Mouse (Mus musculus) hindbrain, embryonic 14.5 days (tissue): ENCODE measurements around the gene Gsdma2. TPM values are rescaled to one million over a fixed set of nuclear protein-coding genes. Genes with fewer than 3 reads are reported as not detected.

ENCODE experiments used
- ATAC-seq: fragments of 200-750 bp; cut with Nextera tagmentation; 2 replicates; pipeline ENCODE4 v1.8.0; 2017; ENCODE audit warnings: moderate number of reproducible peaks, mild to moderate bottlenecking, moderate TSS enrichment, moderate library complexity; ENCODE audit not compliant: low FRiP score
- DNase-seq: peaks from one replicate; pipeline ENCODE4 v3.0.0-alpha.2; 2015; ENCODE audit warnings: low spot score
- H3K27ac ChIP-seq: fragments of 300-500 bp; sonication (generic); 2 replicates; pipeline ENCODE4 v1.5.1; 2014; ENCODE audit warnings: mild to moderate bottlenecking, moderate library complexity
- H3K27me3 ChIP-seq: fragments of 300-500 bp; sonication (generic); 2 replicates; pipeline ENCODE4 v1.6.1; 2014; ENCODE audit warnings: mild to moderate bottlenecking, low read length, mixed read lengths; ENCODE audit not compliant: control insufficient read depth, insufficient read depth
- H3K36me3 ChIP-seq: fragments of 300-500 bp; sonication (generic); replicated peaks from 2 replicates; pipeline ENCODE4 v1.6.1; 2014; ENCODE audit not compliant: control insufficient read depth, insufficient read depth
- H3K4me1 ChIP-seq: fragments of 300-500 bp; sonication (generic); replicated peaks from 2 replicates; pipeline ENCODE4 v1.6.1; 2014; ENCODE audit warnings: antibody characterized with exemption, low read length, mixed read lengths; ENCODE audit not compliant: control insufficient read depth, insufficient read depth
- H3K4me2 ChIP-seq: fragments of 300-500 bp; sonication (generic); replicated peaks from 2 replicates; pipeline ENCODE4 v1.6.1; 2014; ENCODE audit warnings: mild to moderate bottlenecking, moderate library complexity
- H3K4me3 ChIP-seq: fragments of 300-500 bp; sonication (generic); replicated peaks from 2 replicates; pipeline ENCODE4 v1.5.1; 2014; ENCODE audit warnings: mild to moderate bottlenecking, low read length
- H3K9ac ChIP-seq: fragments of 300-500 bp; sonication (generic); 2 replicates; pipeline ENCODE4 v1.6.1; 2014
- H3K9me3 ChIP-seq: fragments of 300-500 bp; sonication (generic); 2 replicates; pipeline ENCODE4 v1.6.1; 2016; ENCODE audit warnings: low read length; ENCODE audit not compliant: control insufficient read depth
- WGBS: fragments of 180-500 bp; shearing (Covaris S2); extraction: QIAGEN DNeasy Blood & Tissue Kit; methylation state at CpG from one replicate; pipeline ENCODE4 v1.1.7; 2014; 5-methylcytosine and 5-hydroxymethylcytosine counted together
- polyA plus RNA-seq: library from polyadenylated mRNA; unstranded; fragments of >200 nt; fragmentation: Nextera tagmentation; extraction: Ambion mirVana; gene quantifications from 2 replicates; pipeline ENCODE4 v1.2.1, GENCODE M21; 2014

The Gsdma2 gene
- polyA plus RNA-seq, 1 experiment from 2014 or later = not detected

DNA sequence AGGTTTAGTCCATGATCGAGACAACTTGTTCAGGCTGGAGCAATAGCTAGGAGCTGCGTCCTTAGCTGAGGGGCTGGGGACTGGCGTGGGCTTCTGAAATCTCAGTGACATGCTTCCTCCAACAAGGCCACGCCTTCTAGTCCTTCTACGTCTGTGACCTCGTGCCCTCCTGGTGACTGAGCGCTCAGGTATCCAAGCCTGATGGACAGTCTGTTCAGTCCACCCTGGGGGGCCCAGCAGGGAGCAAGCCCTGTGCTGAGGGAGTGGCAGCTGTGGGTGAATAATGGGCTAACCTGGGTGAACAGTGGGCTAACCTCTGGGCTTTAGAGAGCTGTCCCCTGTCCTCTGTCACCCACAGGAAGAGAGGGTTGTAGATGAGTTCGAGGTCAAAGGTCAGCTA is 41.5 kb downstream of the Gsdma2 start:
- no peaks in the 10 kb centered on the region for H3K9me3 ChIP-seq
- no peak overlapping the region for H3K27ac ChIP-seq
- peaks cover 75% of the 10 kb centered on the region for H3K36me3 ChIP-seq
- no peak overlapping the region for H3K4me2 ChIP-seq
- H3K4me3 ChIP-seq = no peak overlapping the region
- H3K9ac ChIP-seq = no peak overlapping the region
- DNase-seq (no peak), ATAC-seq (no peak)
- H3K4me1 ChIP-seq = peaks cover 10% of the 10 kb centered on the region; the same call in 1 of the 2 replicates
- no peaks in the 10 kb centered on the region for H3K27me3 ChIP-seq
- 87% methylated on average over 8 of the region's 8 CpGs for WGBS

DNA sequence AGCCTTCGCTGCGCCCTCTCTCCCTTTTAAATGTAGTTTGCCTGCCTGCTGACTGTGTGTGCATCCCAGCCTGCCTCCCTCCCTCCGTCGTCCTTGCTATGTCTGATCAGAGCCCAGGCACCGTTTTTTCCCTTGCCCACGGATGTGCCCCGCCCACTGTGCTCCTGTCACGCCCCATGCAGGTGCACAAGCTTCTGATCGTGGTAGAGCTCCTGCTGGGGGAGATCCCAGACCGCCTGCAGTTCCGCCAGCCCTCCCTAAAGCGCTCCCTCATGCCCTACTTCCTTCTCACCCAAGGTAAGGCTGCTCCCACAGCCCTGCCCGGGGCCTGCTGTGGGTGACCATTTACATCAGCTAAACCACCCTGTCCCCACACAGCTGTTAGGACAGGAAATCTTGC is 46.6 kb downstream of the Gsdma2 start:
- Histone ChIP-seq H3K9ac (no peak overlapping the region), H3K4me1 (no peaks in the 10 kb centered on the region), H3K9me3 (no peaks in the 10 kb centered on the region), H3K27me3 (no peaks in the 10 kb centered on the region), H3K4me2 (no peak overlapping the region), H3K27ac (no peak overlapping the region), H3K36me3 (peaks cover 83% of the 10 kb centered on the region), H3K4me3 (no peak overlapping the region)
- ATAC-seq (no peak), DNase-seq (no peak)
- 79% methylated on average over 13 of the region's 13 CpGs for WGBS

DNA sequence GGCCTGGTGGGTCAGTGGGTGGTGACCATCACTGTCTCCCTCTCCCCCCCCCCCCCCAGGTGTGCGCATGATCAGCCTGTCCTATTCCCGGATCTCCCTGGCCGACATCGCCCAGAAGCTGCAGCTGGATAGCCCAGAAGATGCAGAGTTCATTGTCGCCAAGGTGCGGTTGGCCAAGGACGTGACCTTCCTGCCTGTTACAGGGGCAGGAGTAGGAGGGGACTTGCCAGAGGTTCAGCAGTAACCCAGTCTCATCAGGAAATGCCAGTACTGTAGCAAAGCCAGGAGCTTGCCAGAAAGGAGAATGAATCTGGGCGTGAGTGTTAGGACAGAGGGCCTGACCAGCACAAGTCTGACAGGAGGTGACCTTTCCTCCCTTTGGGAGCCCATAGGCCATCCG is 47.2 kb downstream of the Gsdma2 start:
- no peaks in the 10 kb centered on the region for H3K4me1 ChIP-seq
- no peak overlapping the region for H3K4me3 ChIP-seq
- H3K9me3 ChIP-seq = no peaks in the 10 kb centered on the region
- H3K9ac ChIP-seq = no peak overlapping the region
- no peak overlapping the region for H3K27ac ChIP-seq
- no peak overlapping the region for H3K4me2 ChIP-seq
- WGBS = 89% methylated on average over 9 of the region's 9 CpGs
- peaks cover 80% of the 10 kb centered on the region for H3K36me3 ChIP-seq
- H3K27me3 ChIP-seq = no peaks in the 10 kb centered on the region
- ATAC-seq (no peak), DNase-seq (no peak)

DNA sequence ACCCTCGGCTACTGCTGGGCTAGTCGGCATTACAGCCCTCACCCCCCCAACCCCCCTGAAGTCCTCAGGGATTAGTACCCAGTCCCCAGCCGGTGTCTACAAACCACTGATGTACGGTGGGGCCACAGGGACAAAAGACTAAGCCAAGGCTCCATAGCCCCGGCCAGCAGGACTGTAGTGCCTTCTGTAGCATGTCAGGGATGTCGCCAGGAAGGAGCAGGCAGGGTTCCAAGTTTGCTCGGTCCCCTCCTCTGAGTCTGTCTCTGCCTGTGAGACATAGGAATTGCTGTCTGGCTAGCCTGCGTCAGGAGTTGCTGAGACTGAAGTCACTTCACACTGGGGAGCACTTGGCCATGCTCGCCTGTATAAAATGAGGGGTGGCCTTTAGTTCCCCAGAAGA is 47.7 kb downstream of the Gsdma2 start:
- ATAC-seq = no peak
- WGBS = 82% methylated on average over 9 of the region's 9 CpGs

DNA sequence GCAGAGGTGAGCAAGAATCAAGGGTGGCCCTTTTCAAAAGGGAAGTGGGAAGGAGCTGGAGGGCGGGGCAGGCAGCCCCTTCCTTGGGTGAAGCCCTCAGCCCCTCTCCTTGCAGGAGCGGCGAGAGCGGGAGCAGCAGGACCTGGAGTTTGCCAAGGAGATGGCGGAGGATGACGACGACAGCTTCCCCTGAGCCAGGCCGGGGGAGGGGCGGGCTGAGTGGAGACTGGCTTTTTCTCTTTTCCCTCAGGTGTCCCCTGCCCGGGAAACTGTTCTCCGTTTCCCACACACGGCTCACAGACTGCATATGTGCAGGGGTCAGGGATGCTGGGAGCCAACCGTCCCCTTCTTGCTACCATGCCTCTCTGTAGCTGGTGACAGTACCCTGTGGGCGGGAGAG is 48.8 kb downstream of the Gsdma2 start:
- no peak for ATAC-seq
- H3K4me1 ChIP-seq = no peaks in the 10 kb centered on the region
- no peak for DNase-seq
- H3K4me3 ChIP-seq = no peak overlapping the region
- peaks cover 66% of the 10 kb centered on the region for H3K36me3 ChIP-seq
- WGBS = 73% methylated on average over 12 of the region's 14 CpGs
- H3K9me3 ChIP-seq = no peaks in the 10 kb centered on the region
- no peak overlapping the region for H3K27ac ChIP-seq
- H3K27me3 ChIP-seq = no peaks in the 10 kb centered on the region
- H3K9ac ChIP-seq = no peak overlapping the region
- no peak overlapping the region for H3K4me2 ChIP-seq

More for the DNA sequence above, 47.7 kb downstream of the Gsdma2 start:
- Histone ChIP-seq H3K9me3 (no peaks in the 10 kb centered on the region), H3K4me2 (no peak overlapping the region), H3K27ac (no peak overlapping the region), H3K27me3 (no peaks in the 10 kb centered on the region), H3K36me3 (peaks cover 77% of the 10 kb centered on the region), H3K4me1 (no peaks in the 10 kb centered on the region), H3K4me3 (no peak overlapping the region), H3K9ac (no peak overlapping the region)
- no peak for DNase-seq

DNA sequence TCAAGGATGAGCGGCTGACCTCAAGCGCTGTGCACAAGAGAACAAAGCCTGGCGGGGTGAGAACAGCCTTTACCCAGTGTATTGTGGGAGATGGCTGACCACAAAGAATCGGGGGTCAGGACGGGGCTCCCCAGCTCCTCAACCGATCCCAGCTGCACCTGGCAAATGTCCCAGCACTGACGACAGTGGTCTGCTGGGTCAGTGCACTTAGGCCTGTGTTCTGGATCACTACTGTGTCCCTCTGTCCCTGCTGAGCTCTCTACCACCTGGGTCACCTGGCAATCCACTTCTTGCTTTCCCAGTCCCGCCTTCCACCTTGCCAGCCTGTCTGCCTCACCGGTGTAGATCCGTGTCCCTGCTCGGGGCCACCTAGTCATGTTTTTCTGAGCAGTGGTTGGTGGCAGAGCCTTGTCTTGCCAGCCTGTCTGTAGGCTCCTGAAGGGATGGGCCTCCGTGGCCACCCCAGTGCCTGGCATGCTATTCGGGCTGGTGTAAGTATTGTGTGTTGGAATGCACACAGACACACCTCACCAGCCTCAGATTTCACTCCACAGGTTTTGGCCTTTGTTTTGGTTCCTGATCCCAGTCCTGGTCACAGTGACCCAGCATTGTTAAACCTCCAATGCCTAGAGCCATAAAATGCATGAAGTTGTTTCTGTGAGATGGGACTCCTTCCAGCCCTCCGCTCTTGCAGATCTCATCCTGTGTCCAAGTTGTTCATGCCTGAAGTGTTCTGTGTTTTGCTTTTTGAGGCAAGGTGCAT is 50.1 kb downstream of the Gsdma2 start:
- H3K4me3 ChIP-seq = no peak overlapping the region
- H3K4me2 ChIP-seq = no peak overlapping the region
- no peaks in the 10 kb centered on the region for H3K27me3 ChIP-seq
- no peak for DNase-seq
- WGBS = 87% methylated on average over 14 of the region's 14 CpGs
- H3K9ac ChIP-seq = no peak overlapping the region
- no peaks in the 10 kb centered on the region for H3K9me3 ChIP-seq
- H3K36me3 ChIP-seq = peaks cover 54% of the 10 kb centered on the region
- H3K27ac ChIP-seq = no peak overlapping the region
- ATAC-seq = no peak
- no peaks in the 10 kb centered on the region for H3K4me1 ChIP-seq

DNA sequence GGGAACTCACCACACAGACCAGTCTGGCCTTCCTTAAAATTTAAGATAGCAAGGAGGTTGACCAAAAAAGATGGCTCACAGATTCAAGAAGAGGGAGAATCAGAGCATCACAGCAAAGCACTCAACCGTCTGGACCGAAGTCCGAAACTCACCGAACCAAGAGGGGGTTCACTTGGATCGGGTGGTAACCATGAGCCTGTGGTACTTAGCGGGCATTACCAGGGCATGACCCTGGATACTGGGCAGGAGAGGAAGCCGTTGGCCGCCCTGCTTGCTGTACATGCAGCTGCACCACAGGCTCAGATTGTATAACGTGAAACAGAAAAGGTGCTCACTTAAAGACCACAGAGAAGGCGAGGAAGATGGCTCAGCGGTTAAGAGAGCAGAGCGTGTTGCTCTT is 50.7 kb downstream of the Gsdma2 start:
- Histone ChIP-seq H3K27ac (no peak overlapping the region), H3K27me3 (no peaks in the 10 kb centered on the region), H3K9ac (no peak overlapping the region), H3K9me3 (no peaks in the 10 kb centered on the region), H3K4me1 (no peaks in the 10 kb centered on the region; the same call in 1 of the 2 replicates), H3K4me3 (no peak overlapping the region), H3K4me2 (no peak overlapping the region), H3K36me3 (peaks cover 48% of the 10 kb centered on the region)
- no peak for ATAC-seq
- 90% methylated on average over 12 of the region's 12 CpGs for WGBS
- no peak for DNase-seq

DNA sequence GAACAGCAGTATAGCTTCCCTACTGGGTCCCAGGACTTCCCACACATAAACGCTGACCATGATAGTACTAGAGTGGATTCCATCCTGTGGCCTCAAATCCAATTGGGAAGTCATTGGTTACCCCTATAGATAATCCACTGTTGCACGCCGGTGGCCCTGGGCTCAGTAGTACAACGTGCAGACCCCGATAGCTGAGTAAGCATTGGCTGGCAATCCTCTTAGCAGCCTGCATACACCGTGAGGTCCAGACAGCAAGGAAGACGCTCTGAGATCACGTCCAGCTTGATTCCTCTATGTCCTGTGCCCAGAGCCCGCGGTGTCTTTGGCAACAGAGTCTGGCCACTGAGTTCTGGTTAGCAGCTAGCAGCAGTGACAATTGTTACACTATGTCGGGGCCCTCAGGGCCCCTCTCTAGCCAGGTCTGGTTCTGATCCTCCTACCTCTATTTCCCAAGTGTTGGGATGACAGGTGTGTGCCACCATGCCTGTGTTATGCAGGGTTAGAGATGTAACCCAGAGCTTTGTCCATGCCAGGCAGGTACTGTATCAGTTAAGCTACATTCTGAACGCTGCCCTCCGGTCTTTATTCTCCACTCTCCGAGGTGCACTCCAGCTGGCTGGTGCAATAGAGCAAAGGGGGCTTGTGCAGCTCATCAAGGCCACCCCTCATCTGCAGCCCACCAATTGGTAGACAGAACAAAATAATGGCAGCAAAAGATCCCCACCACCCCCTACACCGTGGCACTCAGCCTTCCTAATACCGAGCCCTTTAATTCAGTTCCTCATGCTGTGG is 52.5 kb downstream of the Gsdma2 start:
- Histone ChIP-seq H3K4me1 (no peaks in the 10 kb centered on the region; the same call in 1 of the 2 replicates), H3K27ac (no peak overlapping the region), H3K27me3 (no peaks in the 10 kb centered on the region), H3K4me2 (no peak overlapping the region), H3K9me3 (no peaks in the 10 kb centered on the region), H3K36me3 (peaks cover 33% of the 10 kb centered on the region), H3K9ac (no peak overlapping the region), H3K4me3 (no peak overlapping the region)
- ATAC-seq = no peak
- 88% methylated on average over 16 of the region's 16 CpGs for WGBS
- DNase-seq = no peak

DNA sequence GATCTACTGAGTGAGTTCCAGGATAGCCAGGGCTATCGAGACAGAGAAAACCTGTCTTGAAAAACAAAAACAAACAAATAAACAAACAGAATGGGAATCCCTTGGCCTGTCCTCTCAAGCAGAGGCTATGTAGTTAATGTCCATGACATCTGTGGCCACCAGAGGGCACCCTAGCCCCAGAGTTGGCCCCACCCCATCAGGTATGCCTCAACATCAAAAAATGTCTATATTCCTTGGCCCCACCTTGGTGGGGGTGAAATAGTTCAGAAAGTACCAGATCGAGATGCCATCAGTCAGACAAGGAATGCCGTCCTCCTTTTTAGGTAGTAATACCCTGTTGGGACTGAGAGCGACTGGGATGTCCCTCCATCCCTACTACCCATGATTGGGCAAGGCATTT is 53.4 kb downstream of the Gsdma2 start:
- no peak overlapping the region for H3K9ac ChIP-seq
- no peaks in the 10 kb centered on the region for H3K9me3 ChIP-seq
- no peak overlapping the region for H3K4me3 ChIP-seq
- H3K27ac ChIP-seq = no peak overlapping the region
- ATAC-seq (peak; percentile 40; the same call in 1 of the 2 replicates), DNase-seq (peak; percentile 74)
- WGBS = 48% methylated on average over 4 of the region's 4 CpGs
- H3K36me3 ChIP-seq = peaks cover 33% of the 10 kb centered on the region
- H3K4me2 ChIP-seq = no peak overlapping the region
- no peaks in the 10 kb centered on the region; the same call in 1 of the 2 replicates for H3K4me1 ChIP-seq
- H3K27me3 ChIP-seq = no peaks in the 10 kb centered on the region
